Mouse (Mus musculus) CD4-positive, CD25-positive, alpha-beta regulatory T cell, adult 2 months (primary cell): ENCODE data around the gene Armc7.
"Not testable (repeated sequence)": the region's sequence is repeated elsewhere in the genome, so short reads cannot be mapped to it uniquely, and the experiment has no call there.

Source experiments
- DNase-seq: peaks from one replicate; pipeline ENCODE4 v3.0.0-alpha.2; 2012; ENCODE audit warnings: low read depth, low spot score

The Armc7 gene

DNA sequence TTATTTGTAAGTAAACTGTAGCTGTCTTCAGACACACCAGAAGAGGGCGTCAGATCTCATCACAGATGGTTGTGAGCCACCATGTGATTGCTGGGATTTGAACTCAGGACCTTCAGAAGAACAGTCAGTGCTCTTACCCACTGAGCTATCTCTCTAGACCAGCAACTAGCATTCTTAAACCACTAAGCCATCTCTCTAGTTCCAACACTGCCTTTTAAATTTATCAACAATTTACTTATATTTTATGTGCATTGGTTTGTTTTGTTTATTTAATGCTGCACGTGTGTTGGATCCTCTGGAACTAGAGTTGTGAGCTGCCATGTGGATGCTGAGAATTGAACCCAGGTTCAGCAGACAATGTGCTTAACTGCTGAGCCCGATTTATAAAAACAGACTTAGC lies 51.0 kb downstream of the Armc7 start:
- not testable (repeated sequence) for DNase-seq

DNA sequence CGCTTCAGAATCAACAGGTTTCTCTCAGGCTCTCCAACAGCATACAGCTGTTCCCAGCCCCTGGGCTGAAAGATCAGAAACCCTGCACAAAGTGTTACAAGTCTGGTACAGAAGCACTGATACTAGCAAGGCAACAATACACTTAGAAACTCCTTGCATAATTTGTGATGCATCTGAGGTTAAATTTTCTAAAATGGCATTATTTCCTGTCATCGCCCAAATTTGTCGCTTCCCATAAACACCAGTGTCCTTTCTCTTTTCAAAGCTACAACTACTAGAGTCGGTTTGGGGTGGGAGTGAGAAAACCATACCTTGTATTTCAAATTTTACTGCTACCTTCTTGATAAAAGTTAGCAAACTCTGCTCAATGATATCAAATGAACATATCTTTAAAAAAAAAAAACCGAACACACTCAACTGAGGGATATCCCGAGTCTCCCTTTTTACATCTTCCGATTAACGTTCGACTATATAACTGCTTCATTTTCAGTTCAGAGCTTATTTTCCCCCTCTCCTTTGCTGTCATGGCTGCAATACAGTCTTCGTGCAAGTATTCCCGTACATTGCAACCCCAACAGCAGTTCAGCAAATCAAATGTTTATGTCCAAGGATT lies 59.4 kb downstream of the Armc7 start:
- DNase-seq, result peak; percentile 25

DNA sequence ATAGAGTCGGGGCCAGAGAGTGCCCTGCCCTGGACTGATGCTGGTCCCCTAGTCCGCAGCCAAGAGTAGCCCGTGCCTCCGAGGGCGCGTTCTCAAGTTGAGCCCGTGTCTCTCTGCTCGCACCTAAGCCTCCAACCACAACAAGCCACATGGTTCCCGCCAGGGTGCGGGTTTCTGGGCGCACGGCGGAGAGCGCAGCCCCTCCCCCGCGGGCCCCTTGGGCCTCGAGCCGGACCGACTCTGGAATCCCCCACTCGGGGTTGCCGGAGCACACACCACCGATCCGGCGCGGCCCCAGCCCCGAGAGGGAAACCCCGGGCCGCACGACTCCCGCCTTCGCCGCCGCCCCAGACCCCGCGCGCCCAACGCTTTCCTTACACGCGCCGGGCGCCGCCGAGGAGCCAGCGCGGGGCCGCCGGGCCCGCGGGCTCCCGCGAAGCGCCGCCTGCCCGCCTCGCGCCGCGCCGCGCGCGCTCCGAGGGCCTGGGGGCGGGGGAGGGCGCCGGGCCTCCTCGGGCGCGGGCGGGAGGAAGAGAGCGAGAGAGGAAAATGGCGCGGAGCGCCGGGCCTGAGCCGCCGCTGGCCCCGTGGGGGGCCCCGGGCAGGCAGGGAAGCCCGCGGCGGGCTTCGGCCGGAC lies 60.1 kb downstream of the Armc7 start:
- DNase-seq, result peak; percentile 85

DNA sequence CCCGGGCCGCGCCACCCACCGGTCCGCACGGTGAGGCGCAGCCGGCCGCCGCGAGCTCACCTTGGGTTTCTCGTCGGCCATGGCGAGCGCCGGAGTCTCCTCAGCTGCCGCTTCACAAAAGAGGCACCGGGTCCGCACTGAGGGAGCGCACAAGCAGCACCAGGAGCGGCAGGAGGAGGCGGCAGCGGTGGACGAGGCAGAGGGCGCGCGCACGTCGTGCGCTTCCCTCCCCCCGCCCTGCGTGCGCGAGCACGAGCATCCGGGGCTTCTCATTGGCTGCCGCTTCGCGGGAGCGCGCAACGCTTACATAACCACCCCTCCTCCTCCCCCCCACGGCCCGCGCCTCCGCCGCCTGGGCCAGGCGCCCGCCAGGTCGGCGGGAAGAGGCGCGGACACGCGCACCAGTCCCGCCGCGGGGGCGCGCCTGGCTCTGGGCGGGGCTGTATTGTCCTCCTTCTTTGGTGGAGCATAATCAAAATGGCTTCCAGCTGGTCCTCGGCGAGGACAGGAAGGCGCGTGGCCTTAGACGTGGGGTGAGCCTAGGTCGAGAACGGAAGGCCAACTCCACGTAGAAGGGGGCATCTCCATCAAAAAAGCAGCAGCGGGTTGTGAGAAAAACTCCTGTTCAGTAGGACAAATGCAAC lies 60.7 kb downstream of the Armc7 start, which contains the start of gene Sumo2:
Sumo2 (minus strand) TSS at position 239 of the 644 bp plus-strand sequence.
- peak; percentile 98 for DNase-seq

DNA sequence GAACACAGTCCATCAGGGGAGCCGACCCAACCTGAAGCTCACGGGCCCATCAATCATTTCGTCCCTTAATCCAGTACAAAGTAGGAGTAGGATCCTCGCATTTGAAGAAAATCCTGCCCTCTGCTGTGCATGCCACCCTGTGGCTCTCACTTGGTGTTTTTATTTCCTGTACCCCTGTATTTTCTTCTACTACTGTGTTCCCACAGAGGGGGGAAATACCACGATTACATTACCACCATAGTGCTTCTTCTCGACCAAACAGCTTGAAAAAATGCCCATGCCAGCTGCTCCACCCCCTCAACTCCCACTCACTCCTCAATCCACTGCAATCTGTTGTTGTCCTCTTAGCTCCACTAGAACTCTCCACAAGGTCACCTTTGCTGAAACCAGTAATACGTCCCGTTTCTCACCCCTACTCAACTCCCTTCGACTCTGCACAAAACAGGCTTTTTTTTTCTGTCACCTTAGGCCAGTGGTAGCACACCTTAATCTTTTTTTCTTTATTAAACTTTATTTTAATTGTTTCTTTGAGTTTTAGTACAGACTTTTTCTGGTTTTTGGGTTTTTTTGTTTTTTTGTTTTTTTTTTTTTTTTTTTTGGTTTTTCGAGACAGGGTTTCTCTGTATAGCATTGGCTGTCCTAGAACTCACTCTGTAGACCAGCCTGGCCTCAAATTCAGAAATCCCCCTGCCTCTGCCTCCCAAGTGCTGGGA lies 61.5 kb downstream of the Armc7 start:
- peak; percentile 41 for DNase-seq

DNA sequence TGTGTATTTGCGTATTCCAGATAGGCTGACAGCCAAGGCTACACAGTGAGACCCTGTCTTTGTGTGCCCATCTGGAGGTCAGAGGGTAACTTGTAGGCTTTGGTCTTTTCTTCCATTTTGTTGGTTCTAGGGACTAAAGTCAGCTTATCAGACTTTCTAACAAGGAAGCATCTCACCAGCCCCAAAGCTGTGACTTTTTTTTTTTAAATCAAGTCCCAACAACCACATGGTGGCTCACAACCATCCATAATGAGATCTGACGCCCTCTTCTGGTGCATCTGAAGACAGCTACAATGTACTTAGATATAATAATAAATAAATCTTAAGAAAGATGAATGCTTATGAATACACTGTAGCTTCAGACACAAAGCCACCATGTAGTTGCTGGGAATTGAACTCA lies 62.6 kb downstream of the Armc7 start:
- peak; percentile 42 for DNase-seq
